Mouse (Mus musculus) cortical plate, adult 2 months (tissue): ENCODE results near the gene Atxn2l. TPM values are rescaled to one million over a fixed set of nuclear protein-coding genes. Genes with fewer than 3 reads are reported as not detected.

ENCODE experiments used
- H3K27ac ChIP-seq: fragments of 200-500 bp; 2 replicates; pipeline ENCODE4 v1.5.1; 2012; ENCODE audit warnings: low read length, control low read depth, inconsistent platforms; ENCODE audit not compliant: insufficient read depth
- H3K4me1 ChIP-seq: fragments of 200-500 bp; 2 replicates; pipeline ENCODE4 v1.6.1; 2011; ENCODE audit warnings: low read length; ENCODE audit not compliant: control insufficient read depth, insufficient read depth
- H3K4me3 ChIP-seq: fragments of 200-500 bp; 2 replicates; pipeline ENCODE4 v1.5.1; 2011; ENCODE audit warnings: mild to moderate bottlenecking, low read length, control low read depth; ENCODE audit not compliant: insufficient read depth
- CTCF ChIP-seq: fragments of 200-500 bp; IDR thresholded peaks from 2 replicates; pipeline ENCODE4 v1.5.1; 2011; ENCODE audit warnings: mild to moderate bottlenecking, control low read depth, low read length; ENCODE audit not compliant: insufficient read depth; ENCODE audit errors: extremely low read depth
- POLR2A ChIP-seq: fragments of 200-500 bp; IDR thresholded peaks from 2 replicates; pipeline ENCODE4 v1.6.1; 2011; ENCODE audit warnings: mild to moderate bottlenecking, low read length, control low read depth; ENCODE audit not compliant: insufficient read depth; ENCODE audit errors: extremely low read depth
- polyA plus RNA-seq: library from polyadenylated mRNA; depleted of rRNA; stranded (reverse); fragments of >200 nt; gene quantifications from 2 replicates; pipeline ENCODE4 v1.2.3, GENCODE M21; 2012

Atxn2l gene
- polyA plus RNA-seq, 1 experiment: 119 TPM

DNA sequence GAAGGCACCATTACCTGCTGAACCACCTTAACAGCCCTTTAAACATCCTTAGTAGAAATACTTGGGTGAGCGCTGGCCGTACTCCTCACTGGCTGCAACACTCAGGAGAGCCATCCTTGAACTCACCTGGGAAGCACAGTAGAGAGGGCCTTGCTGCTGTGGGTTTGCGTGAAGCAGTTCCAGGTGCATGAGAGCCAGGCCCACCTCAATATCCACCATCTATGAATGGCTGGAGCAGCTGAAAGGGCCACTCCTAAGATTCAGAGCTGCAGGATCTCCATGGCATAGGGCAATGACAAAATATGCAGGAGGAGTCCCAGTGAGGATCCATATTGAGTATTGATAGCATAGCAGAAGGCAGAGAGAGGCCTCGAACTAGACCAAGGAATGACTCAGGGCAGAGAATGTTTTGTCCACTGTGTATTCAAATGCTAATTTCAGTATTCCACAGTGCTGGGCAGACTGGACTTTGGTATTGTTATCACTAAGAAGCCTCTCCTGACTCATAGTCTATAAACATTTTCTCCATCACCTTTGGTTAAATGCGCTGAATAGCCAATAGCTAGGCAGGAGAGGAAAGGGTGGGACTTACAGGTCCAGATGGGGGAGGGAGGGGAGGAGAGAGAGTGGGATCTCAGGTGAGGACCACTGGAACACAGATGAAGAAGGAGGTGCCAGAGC lies 15.2 kb upstream of the Atxn2l start:
- Histone ChIP-seq H3K4me3 (no peak overlapping the region), H3K27ac (no peak overlapping the region), H3K4me1 (no peaks in the 10 kb centered on the region)
- TF ChIP-seq POLR2A (no peak), CTCF (no peak)

DNA sequence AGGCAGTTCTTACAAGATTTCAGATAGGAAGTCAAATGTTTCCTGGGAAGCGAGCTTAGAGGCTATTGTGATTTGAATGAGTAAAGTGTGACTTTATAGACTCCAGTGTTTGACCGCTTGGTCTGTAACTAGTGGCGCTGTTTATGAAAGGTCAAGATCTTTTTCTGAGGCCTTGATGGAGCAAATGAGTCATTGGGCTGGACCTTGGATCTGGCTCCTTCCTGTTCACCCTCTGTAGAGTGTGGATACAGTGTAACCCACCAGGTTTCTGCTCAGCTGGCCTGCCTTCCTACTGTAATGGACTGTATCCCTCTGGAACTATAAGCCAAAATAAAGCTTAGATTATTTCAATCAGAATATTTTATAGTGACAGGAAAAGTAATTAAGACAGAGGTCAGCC lies 8.1 kb upstream of the Atxn2l start:
- Histone ChIP-seq H3K4me1 (no peaks in the 10 kb centered on the region), H3K27ac (no peak overlapping the region), H3K4me3 (no peak overlapping the region)
- no peak for TF ChIP-seq POLR2A
- TF ChIP-seq CTCF: no peak

DNA sequence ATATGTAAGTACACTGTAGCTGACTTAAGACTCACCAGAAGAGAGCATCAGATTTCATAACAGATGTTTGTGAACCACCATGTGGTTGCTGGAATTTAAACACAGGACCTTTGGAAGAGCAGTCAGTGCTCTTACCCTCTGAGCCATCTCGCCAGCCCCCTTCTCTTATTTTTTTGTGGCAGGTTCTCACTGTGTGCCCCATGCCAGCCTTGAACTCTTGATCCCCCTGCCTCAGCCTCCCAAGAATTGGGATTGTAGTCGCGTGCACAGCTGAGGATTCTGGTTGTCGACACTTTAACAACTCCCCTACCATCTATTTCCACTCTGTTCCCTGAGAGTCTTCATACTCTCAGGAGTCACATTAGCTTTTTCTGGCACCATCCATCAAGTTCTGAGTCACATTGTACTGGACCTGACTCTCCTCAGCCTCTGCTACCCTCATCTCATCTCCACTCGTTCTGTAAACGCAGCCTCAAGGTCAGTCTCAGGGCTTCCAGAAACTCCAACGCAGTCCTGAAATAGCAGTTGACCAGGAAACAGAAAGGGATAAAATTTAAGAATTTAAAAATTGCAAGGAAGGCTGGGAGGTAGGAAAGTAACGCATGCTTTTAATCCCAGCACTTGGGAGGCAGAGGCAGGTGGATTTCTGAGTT lies 4.0 kb upstream of the Atxn2l start:
- Histone ChIP-seq H3K27ac (no peak overlapping the region), H3K4me1 (no peaks in the 10 kb centered on the region)
- TF ChIP-seq CTCF (no peak), POLR2A (no peak)

DNA sequence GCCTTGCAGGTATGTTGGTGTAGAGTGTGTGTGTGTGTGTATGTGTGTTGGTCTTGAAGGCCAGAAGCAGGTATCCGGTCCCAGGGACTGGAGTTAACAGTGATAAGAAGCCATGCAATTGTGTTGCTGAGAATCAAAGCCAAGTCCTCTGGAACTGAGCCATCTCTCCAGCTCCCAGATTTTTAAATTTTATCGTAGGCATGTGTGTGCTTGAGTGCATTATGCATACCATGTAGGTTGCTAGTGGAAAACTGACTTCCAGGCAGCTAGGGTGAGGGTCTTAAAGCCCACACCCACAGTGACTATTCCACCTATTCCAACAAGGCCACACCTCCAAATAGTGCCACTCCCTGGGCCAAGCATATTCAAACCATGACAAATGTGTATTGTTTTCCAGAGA lies 1.7 kb upstream of the Atxn2l start:
- H3K27ac ChIP-seq: no peak overlapping the region
- H3K4me1 ChIP-seq: no peaks in the 10 kb centered on the region
- no peak for TF ChIP-seq POLR2A
- no peak for TF ChIP-seq CTCF
- no peak overlapping the region for H3K4me3 ChIP-seq

More for the DNA sequence above, 4.0 kb upstream of the Atxn2l start:
- no peak overlapping the region for H3K4me3 ChIP-seq

DNA sequence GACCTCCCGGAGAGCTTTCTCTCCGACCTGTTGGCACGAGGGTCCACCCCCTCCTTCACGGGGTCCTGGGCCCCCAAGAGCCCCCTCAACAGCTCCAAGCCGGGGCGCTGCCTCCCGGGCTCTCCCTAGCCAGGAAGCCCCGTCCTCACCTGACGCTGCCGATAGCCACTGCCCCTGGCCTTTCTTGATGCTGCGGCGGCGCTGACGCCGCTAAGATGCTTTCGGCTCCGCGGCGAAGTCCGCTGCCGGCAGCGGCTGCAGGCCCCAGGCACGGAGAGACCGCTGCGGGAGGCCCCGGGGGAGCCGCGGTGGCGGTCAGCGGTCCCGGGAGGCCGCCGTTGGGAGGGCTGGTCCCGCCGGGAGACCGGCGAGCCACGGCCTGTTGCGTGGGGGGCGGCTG lies 486 bp downstream of the Atxn2l start:
- Histone ChIP-seq H3K4me3 (peak overlapping the region; percentile 55), H3K4me1 (no peaks in the 10 kb centered on the region), H3K27ac (peak overlapping the region; percentile 97)
- TF ChIP-seq CTCF: no peak
- no peak for TF ChIP-seq POLR2A

DNA sequence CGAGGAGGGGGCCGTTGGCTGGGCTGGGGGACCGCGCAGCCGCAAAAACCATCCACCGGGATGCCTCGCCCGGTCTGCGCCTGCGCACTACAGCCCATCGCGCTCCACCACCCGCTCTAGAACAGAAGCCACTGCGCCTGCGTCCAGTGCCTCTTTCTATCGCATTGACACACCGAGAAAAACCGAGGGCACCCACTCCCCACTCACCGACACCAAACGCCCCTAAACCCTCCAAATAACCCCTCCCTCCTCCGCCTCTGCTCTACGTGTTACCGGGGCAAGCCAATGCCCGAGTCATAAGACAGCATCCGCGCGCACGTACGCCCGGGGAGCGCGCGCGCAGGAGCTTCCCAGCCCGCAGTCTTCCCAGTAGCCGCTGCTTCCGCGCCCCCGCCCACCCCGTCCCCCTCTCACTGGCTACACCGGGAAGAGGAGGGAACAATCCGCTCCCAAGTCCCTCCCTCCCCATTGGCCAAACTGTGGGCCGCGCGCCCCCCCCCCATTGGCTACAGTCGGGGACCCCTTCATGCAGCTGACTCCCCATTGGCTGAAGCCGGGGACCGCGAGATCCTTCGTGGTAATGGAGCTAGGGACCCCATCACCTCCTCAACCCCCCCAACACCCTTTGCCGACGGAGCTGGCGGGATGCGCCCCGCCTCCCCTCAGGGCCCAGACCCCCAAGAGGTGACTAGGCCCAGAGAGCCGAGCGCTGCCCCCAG lies 1.1 kb downstream of the Atxn2l start:
- H3K4me3 ChIP-seq: peak overlapping the region; percentile 55
- TF ChIP-seq POLR2A (peak; percentile 66; the same call in 1 of the 2 replicates), CTCF (no peak)
- peak overlapping the region; percentile 97 for H3K27ac ChIP-seq
- no peaks in the 10 kb centered on the region for H3K4me1 ChIP-seq

DNA sequence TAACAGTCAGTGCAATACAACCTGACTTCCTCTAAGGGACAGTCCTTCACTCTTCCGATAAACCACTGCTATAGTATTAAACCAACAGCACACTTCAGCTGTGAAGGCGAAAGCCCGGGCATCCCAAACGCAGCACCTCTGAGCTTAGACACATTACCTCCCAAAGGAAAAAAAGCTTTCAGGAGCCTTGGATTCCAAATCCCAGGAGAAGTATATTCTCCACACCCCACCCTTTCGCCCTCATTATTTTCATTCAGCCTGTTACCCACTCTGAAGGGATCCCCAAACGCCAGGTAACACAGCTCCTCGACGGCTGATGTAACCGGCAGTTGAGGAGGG lies 1.6 kb downstream of the Atxn2l start:
- no peaks in the 10 kb centered on the region for H3K4me1 ChIP-seq
- peak overlapping the region; percentile 62; the same call in 1 of the 2 replicates for H3K27ac ChIP-seq
- TF ChIP-seq POLR2A (no peak), CTCF (no peak)
- peak overlapping the region; percentile 55 for H3K4me3 ChIP-seq

DNA sequence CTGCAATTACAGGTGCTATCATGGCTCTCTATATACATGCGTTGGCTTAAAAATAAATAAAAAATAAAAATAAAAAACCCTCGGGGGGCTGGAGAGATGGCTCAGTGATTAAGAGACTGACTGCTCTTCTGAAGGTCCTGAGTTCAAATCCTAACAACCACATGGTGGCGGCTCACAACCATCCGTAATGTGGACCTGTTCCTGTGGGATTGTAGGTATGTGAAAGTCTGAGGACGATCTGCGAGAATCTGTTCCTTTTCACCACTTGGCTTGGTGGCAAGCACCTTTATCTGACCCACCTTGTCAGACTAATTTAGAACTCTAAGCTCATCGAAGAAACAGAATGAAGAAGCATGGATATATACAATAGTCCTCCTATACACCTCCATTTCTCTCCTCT lies 3.8 kb downstream of the Atxn2l start:
- Histone ChIP-seq H3K4me3 (no peak overlapping the region), H3K4me1 (no peaks in the 10 kb centered on the region), H3K27ac (no peak overlapping the region)
- no peak for TF ChIP-seq CTCF
- no peak for TF ChIP-seq POLR2A

DNA sequence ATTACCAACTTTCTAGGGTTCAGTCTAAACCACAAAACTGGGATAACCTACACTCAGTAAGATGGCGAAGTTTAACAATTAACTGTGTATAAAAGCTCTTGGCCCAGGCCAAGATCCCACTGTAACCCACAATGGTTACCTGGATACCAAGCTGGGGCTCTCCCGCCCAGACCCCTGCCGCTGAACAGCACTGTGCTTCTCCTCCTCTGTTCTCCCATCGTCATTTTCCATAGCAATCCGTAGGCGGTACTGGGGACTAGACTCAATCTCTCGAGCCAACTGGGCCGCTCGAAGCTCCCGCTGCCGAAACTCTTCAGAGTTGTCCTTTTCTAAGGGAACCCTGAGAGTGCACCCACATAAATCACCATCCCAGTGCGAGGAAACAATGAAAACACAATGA lies 5.3 kb downstream of the Atxn2l start:
- no peaks in the 10 kb centered on the region for H3K4me1 ChIP-seq
- no peak for TF ChIP-seq POLR2A
- TF ChIP-seq CTCF: no peak
- no peak overlapping the region for H3K27ac ChIP-seq
- no peak overlapping the region for H3K4me3 ChIP-seq

DNA sequence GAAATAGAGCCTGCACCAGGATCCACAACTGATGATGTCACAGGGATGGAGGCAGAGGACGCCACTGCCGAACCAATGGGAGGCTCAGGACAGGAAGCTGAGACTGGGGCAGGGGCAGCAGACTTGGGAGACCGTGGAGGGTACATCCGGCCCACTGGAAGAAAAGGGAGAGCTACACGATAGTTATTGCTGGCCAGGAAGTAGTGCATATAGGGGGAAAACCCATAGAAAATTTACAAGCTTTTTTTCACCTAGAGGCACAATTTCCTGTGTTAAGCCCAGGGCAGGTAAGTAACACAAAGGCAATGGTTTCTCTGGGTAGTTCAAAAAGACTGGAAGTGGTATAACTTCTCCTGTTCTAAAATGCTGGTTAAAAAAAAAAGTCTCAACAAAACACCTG lies 6.8 kb downstream of the Atxn2l start:
- TF ChIP-seq CTCF: no peak
- TF ChIP-seq POLR2A: no peak
- Histone ChIP-seq H3K4me1 (no peaks in the 10 kb centered on the region), H3K27ac (no peak overlapping the region), H3K4me3 (no peak overlapping the region)
